Mouse (Mus musculus): ENCODE measurements around the gene Wipf1.

Gene Wipf1

DNA sequence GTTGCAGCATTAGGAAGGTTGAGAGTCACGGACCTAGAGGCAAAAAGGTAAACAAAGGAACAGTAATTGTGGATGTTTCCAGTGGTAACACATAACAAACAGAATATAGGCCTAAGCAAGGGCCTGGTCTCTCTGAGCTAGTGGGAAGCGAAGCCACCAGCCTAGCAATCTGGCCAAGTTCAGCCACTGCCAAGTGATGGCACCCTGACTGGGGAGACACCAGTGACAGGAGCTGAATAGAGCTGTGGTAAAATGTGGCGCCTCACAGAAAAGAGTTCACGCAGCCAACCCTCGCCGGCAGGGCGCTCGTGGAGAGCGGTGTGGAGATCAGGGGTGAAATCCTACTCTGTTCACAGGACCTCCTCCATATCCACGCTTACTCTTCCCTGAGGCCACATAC lies 63.1 kb downstream of the Wipf1 start:
- DNase-seq = no peak

DNA sequence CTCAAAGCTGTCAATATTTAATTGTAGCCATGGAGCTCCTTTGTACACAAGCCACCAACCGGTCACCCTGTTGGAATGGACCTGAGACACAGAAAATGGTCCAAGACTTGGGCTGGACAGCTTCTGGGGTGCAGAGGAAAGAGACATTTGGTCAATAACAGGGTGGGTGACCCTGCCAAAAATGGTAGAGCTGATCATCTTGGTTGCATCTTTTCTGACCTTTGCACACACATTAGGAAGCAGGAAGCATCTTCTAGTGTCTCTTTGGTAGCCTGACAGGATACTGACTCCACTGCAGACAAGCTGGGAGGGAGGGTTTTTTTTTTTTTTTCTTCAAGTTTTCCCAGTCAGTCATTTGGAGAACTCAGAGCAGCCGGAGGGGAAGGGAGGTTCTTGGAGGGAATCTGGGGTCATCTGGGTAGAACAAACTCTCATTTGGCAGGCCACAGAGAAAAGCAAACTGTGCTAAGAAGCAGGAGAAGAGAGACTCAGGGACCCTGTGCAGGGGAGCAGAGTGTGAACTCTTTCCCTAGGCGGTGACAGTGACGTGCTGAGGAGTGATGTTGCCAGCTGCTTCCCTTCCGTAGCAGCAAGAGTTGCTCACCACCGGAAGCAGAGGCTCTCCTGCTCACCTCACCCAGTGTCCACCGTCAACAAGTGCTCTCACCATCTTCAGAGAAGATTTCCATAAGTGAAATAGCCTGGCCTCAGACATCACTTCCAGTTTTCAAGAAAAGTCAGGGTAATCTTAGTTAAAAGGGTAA lies 65.9 kb downstream of the Wipf1 start:
- DNase-seq = no peak

DNA sequence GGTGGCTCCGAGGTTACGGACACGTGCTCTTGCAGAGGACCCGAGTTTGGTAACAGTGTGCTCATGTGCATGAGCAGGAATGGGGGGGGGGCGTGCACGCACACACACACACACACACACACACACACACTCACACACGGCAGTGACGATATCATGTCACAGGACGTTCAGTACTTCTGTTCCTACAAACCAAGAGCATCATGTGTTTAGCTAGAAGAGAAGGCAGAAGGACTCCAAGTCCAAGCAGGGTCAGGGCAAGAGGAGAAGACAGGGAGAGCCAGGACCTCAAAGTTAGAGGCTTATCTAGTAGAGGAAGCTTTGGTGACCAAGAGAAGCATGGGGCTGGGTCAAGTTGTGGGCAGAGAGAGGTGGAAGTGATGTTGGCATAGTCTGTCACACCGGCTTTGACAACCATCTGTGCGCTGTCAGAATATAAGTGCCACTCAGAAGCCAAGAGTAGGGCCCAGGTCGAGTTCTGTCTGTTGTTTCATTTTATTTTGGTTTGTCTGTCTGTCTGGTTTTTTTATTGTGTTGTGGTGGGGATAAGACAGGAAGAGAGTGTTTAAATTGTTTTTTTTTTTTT lies 66.7 kb downstream of the Wipf1 start:
- DNase-seq = no peak

GRCm38 (mm10) chr2:73462265-73462664 lies 67.3 kb downstream of the Wipf1 start:
- no peak for DNase-seq

DNA sequence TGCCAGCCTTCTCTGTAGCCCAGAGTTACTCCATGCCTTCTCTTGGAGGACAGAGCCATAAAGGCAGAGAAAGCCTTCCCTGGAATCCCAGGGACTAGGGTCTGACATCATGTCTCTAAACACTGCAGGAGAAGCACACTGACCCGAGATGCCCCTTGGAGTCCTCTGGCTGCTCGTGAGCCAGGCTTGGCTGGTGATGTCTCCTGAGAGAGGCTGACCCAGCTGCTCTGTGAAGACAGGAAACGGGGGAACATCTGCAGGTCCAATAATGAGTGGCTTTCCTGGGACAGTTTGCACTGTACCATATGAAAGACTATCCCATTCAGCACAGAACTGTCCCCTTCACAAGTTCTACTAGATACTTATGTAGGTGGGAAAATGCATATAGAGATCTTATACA lies 69.4 kb downstream of the Wipf1 start:
- no peak for DNase-seq

DNA sequence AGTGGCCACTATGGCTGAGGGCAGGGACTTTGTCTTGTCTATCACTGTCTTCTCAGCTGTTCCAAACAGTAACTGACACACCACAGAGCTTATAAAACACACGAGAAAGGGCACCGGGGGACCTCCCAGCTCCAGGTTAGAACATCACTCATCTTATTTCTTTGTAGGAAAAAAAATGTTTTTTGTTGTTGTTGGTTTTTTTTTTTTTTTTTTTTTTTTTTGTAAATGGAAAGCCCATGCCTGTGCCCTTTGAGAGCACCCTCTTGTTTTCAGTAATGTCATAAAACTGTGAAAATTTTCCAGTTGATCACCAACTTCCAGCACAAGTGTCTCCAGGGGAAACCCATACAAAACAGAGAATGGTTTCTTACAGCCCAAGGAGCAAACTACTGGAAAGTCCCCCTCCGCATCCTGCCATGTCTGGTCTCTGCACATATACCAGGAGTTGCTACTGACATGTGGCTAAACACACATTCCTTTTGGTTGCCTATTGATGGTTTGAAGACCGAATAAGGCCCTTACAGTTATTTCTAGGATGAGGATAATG lies 69.9 kb downstream of the Wipf1 start:
- DNase-seq = no peak

DNA sequence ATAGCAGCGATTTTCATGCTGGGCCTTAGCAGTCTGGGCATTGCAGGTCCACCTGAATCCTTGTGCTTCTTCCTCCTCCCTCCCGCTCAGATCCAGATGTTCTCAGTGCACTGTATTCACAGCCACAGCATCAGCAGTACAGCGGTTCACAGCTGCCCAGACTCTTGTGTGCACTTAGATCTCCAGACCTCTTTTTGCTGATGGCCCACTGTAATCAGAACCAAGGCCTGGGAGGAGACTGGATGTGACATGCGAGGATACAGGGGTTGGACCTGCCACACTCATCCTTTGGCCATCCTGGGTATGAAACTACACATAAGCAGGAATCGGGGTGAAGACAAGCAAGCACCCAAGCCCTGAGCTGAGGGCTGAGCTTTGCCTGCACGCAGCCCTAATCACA lies 72.6 kb downstream of the Wipf1 start:
- DNase-seq = no peak

DNA sequence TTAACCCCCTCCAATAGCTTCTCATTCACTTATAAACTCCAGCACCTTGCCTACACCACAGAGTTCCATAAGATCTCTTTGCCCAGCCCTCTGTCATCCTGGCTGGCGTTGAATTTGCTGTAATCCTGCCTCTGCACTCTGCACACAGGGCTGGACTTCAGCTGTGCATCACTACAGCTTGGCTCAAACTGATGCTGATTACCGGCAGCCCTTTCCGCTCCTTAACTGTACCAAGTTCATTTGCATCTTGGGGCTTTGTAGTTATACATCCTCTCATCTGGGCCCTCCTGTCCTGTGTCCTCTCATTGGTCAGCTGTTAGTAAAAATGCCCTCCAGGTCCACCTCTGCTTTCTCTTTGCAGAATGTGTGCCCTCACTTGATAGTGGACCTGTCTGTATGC lies 73.4 kb downstream of the Wipf1 start:
- DNase-seq = no peak

GRCm38 (mm10) chr2:73455541-73455940 lies 74.0 kb downstream of the Wipf1 start:
- DNase-seq = no peak

- DNase-seq = no peak
Measured at GRCm38 (mm10) chr2:73454682-73455081, 74.9 kb downstream of the Wipf1 start.

- no peak for DNase-seq
Measured at GRCm38 (mm10) chr2:73454186-73454585, 75.3 kb downstream of the Wipf1 start.

DNA sequence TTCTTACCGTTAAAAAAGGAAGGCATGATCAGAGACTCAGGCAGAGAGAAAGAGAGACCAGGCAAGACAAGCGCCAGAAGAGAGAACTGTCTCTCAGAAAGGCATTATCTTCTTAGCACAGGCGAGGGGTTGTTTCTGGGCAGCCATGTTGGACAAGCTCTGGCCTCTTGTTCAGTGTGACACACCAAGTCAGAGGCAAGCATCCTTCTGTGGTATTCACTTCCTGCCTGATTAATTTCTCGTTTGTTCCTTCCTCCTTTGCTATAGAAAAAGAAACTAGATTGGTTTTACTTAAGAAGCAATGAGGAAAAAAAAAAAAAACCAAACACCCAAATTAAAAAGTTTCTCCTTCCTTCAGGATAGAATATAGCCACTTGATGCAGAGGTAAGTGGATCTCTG lies 75.8 kb downstream of the Wipf1 start:
- peak in 1 of 2 experiments; percentile 47 for DNase-seq

GRCm38 (mm10) chr2:73453085-73453484 lies 76.4 kb downstream of the Wipf1 start:
- no peak for DNase-seq

DNA sequence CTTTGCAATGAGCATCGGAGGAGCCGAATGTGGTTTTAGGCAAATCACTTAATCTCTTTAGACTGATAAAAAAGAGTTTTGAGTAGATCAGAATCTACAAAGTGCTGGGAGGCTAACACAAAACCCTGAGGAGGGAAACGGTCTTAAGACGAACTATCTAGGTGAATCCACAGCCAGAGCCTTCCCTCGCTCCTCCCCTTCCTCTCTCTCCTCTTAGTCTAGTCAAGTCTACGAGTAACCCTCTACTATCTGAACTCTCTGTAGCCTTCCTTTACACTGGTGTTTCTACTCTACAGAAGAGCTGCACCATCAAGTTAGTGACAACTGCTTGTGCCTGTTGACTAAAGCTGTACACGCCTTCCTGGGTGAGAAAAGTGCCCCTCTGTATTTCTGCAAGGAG lies 77.0 kb downstream of the Wipf1 start:
- no peak for DNase-seq

- DNase-seq = no peak
Measured at GRCm38 (mm10) chr2:73451541-73451940, 78.0 kb downstream of the Wipf1 start.

DNA sequence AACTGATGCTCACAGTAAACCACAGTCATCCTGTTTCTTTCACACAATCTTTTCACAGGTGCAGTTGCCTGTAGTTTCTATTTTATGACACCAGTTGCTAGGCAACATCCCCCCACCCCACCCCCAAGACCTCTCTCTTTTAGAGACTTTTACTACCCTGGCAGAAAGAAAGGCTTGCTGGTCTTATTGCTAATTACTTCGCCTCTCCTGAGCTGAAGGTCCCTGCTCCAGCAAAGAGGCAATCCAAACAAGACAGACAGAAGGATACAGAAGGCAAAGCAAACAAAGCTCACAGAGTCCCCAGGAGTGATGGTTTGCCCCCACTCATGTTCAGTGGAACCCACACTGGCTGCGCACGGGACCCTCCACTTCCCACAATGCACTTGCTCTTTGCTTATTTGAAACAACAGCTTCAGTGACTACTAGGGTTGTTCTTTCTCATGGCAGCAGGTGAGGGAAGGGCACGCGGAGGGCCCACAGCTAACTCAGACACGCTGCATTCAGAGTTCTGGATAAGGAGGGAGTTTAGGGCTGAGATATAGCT lies 79.3 kb downstream of the Wipf1 start:
- no peak for DNase-seq

- no peak for DNase-seq
Measured at GRCm38 (mm10) chr2:73443985-73444384, 85.5 kb downstream of the Wipf1 start.

DNA sequence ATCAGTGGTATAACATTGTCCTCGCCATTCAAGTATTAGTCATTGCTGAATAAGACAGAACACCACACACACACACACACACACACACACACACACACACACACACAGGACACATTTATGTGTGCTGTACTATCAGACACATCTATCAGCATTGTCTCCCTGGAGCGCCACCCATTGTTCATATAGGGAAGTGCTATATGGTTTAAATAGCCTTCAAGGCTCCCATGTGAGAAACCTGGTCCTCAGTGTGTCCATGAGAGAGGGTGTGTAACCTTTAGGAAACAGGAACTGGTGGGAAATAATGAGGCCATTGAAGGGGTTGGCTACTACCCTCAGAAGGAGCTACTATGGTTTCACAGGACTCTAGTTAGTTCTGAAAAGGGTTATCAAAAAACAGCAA lies 87.5 kb downstream of the Wipf1 start:
- DNase-seq = no peak

DNA sequence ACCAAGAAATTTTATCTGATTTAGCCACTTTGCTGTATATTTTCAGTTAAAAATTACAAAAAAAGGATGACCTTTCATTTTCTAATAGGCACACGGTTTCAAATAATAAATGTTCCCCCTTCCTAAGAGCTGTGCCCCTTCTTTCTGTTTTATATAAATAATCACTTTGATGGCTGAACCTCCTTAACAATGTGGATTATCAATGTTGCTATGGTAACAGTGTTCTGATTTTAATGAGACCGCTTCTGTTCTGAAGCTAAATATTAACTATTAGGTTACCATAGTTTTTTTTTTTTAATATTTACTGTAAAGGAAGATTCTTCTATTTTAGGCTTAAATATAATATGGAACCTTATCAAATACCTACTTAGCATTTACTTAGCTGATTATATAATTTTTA lies 89.2 kb downstream of the Wipf1 start:
- no peak for DNase-seq

DNA sequence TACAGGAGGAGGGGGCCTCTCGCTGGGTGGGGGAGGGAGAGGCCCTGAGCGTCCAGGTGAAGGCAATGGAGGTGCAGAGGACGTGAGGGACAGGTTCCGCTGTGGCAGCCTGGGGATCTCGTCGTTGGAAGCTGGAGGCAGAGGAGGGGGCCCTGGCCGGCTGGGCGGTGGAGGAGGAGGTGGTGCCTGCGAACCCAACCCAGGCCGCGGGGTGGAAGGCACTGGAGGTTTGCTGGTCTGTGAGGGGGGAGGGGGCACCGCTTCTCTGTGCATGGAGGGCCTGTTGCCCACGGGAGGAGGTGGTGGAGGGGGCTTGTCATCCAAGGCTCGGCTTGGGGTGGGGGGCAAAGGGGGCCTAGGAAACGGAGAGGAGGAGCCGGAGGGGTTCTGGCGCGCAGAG lies 92.6 kb downstream of the Wipf1 start:
- no peak for DNase-seq

- DNase-seq = no peak
Measured at GRCm38 (mm10) chr2:73435847-73436246, 93.7 kb downstream of the Wipf1 start.

- DNase-seq = no peak
Measured at GRCm38 (mm10) chr2:73431959-73432396, 97.6 kb downstream of the Wipf1 start.

- no peak for DNase-seq
Measured at GRCm38 (mm10) chr2:73428803-73429468, 100.6 kb downstream of the Wipf1 start.

DNA sequence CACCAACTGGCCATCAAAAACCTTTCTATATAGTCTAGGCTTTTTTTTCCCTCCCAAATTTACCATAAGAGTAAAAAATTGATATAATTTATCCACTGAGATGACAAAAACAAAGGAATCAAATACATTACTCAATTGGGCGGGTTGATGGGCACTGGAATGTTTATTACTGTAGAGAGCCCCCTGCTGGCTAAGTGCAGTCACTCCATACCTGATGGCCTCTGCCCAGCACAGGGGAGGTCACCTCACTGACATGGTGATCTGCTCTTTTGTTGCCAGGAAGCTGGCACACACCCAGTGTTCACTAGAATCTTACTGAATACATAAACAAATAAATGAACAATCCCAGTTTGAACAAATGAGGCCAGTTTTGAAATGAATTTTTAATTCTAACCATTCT lies 102.2 kb downstream of the Wipf1 start:
- DNase-seq = peak in 1 of 2 experiments; percentile 51

Measured in spleen, adult 18-20 months (tissue).